Comparison of ENCODE assay signal across 23 mouse cellular contexts in genomic region chr14:121932180-121932579, GRCm38 (mm10). TPM values are rescaled to one million over a fixed set of nuclear protein-coding genes. Genes with fewer than 3 reads are reported as not detected.
DNase-seq lines count a peak whose midpoint lies in the region; ATAC-seq and TF ChIP-seq lines count a peak whose summit lies in the region.
"Had no signal": no experiment of that assay in that cellular context is flagged by ENCODE, and none has a peak within 500 bp of the region (broad histone marks: within the 10 kb centered on the region; RNA-seq: fewer than 3 reads in every experiment).

No protein-coding gene starts in this region.

- TF ChIP-seq CTCF in E14TG2a.4 (conservative IDR thresholded peaks at IDR 0.05; ENCODE audit: low read length) = no peak
- no peak for TF ChIP-seq CTCF in stomach, postnatal 0 days (IDR thresholded peaks at IDR 0.05; ENCODE audit: low read depth)

- no peak overlapping the region for H3K4me2 ChIP-seq in heart, embryonic 12.5 days
- no peak overlapping the region for H3K4me2 ChIP-seq in midbrain, embryonic 14.5 days (ENCODE audit: low read length)
- H3K4me2 ChIP-seq in midbrain, embryonic 16.5 days (ENCODE audit: low read length) = no peak overlapping the region
- H3K4me2 ChIP-seq in stomach, postnatal 0 days (replicated peaks; ENCODE audit: low read depth) = no peak overlapping the region
- H3K4me2 ChIP-seq: liver, embryonic 15.5 days; lung, embryonic 14.5 days; neural tube, embryonic 15.5 days had no signal

- peaks cover 28% of the 10 kb centered on the region for H3K4me1 ChIP-seq in heart, embryonic 12.5 days (replicated peaks)
- no peaks in the 10 kb centered on the region for H3K4me1 ChIP-seq in midbrain, embryonic 14.5 days (ENCODE audit: control insufficient read depth, insufficient read depth, low read length)
- H3K4me1 ChIP-seq in midbrain, embryonic 16.5 days (ENCODE audit: control insufficient read depth, insufficient read depth, low read length) = no peaks in the 10 kb centered on the region
- H3K4me1 ChIP-seq in E14TG2a.4 (replicated peaks; ENCODE audit: low read depth, low read length) = peaks cover 56% of the 10 kb centered on the region
- no peaks in the 10 kb centered on the region for H3K4me1 ChIP-seq in stomach, postnatal 0 days (replicated peaks; ENCODE audit: control insufficient read depth, insufficient read depth)

- H3K27ac ChIP-seq in heart, embryonic 12.5 days (ENCODE audit: poor library complexity, severe bottlenecking) = no peak overlapping the region
- H3K27ac ChIP-seq in midbrain, embryonic 14.5 days (replicated peaks; ENCODE audit: low read depth, low read length) = peak overlapping the region; percentile 15; the same call in 1 of the 2 replicates
- H3K27ac ChIP-seq in midbrain, embryonic 16.5 days (ENCODE audit: low read length) = no peak overlapping the region
- H3K27ac ChIP-seq in stomach, postnatal 0 days (replicated peaks) = no peak overlapping the region
- H3K27ac ChIP-seq: heart, adult 2 months; liver, embryonic 15.5 days; neural tube, embryonic 15.5 days had no signal

- 74% methylated on average over 4 of the region's 4 CpGs for WGBS in heart, embryonic 12.5 days
- 60% methylated on average over 4 of the region's 4 CpGs for WGBS in midbrain, embryonic 14.5 days
- WGBS in midbrain, embryonic 16.5 days = 65% methylated on average over 4 of the region's 4 CpGs
- WGBS in stomach, postnatal 0 days = 68% methylated on average over 4 of the region's 4 CpGs

- DNase-seq in heart, adult 11 months = peak; percentile 84
- DNase-seq in midbrain, embryonic 14.5 days = peak; percentile 8
- DNase-seq in stomach, postnatal 0 days (ENCODE audit: low spot score) = peak; percentile 11
- no peak for DNase-seq in layer of hippocampus, adult 11-12 months (ENCODE audit: low spot score)
- DNase-seq: adrenal gland, postnatal 25 days; cerebellum, adult 2 months; cerebellum, postnatal 14 days; gastrocnemius, postnatal 36 days; heart, adult 2 months; kidney, adult 11 months; kidney, postnatal 14 days; liver; lung, embryonic 14.5 days; lung, postnatal 14 days; right cerebral cortex, postnatal 4 days had no signal

- TF ChIP-seq EP300 in stomach, postnatal 0 days (optimal IDR thresholded peaks at IDR 0.05) = no peak

- ATAC-seq in heart, embryonic 12.5 days (ENCODE audit: insufficient number of reproducible peaks, low FRiP score) = no peak
- no peak for ATAC-seq in midbrain, embryonic 14.5 days (ENCODE audit: low FRiP score, low TSS enrichment)
- ATAC-seq in midbrain, embryonic 16.5 days = no peak
- no peak for ATAC-seq in stomach, postnatal 0 days (ENCODE audit: low FRiP score, low TSS enrichment)
- ATAC-seq: forebrain, embryonic 14.5 days had no signal

- peaks cover 16% of the 10 kb centered on the region for H3K36me3 ChIP-seq in heart, embryonic 12.5 days
- peaks cover 9% of the 10 kb centered on the region; the same call in 1 of the 2 replicates for H3K36me3 ChIP-seq in midbrain, embryonic 14.5 days (ENCODE audit: control insufficient read depth, insufficient read depth, low read length)
- H3K36me3 ChIP-seq in midbrain, embryonic 16.5 days (ENCODE audit: control insufficient read depth, insufficient read depth, low read length) = peaks cover 8% of the 10 kb centered on the region; the same call in 1 of the 2 replicates
- H3K36me3 ChIP-seq in E14TG2a.4 (ENCODE audit: insufficient read depth, low read length) = peaks cover 29% of the 10 kb centered on the region
- no peaks in the 10 kb centered on the region; the same call in 1 of the 2 replicates for H3K36me3 ChIP-seq in stomach, postnatal 0 days (ENCODE audit: control insufficient read depth, insufficient read depth, low read length)

- H3K27me3 ChIP-seq in heart, embryonic 12.5 days (replicated peaks) = no peaks in the 10 kb centered on the region
- H3K27me3 ChIP-seq in midbrain, embryonic 14.5 days (ENCODE audit: control insufficient read depth, insufficient read depth, low read length) = no peaks in the 10 kb centered on the region
- H3K27me3 ChIP-seq in midbrain, embryonic 16.5 days (ENCODE audit: control insufficient read depth, insufficient read depth, low read depth, low read length) = no peaks in the 10 kb centered on the region
- no peaks in the 10 kb centered on the region for H3K27me3 ChIP-seq in E14TG2a.4 (ENCODE audit: insufficient read depth, low read length)
- no peaks in the 10 kb centered on the region for H3K27me3 ChIP-seq in stomach, postnatal 0 days (ENCODE audit: control insufficient read depth, insufficient read depth, low read length)
- H3K27me3 ChIP-seq: liver, embryonic 15.5 days; neural tube, embryonic 15.5 days had no signal

- H3K4me3 ChIP-seq in heart, embryonic 12.5 days = no peak overlapping the region
- H3K4me3 ChIP-seq in midbrain, embryonic 14.5 days (replicated peaks; ENCODE audit: low read depth, low read length) = no peak overlapping the region
- H3K4me3 ChIP-seq in midbrain, embryonic 16.5 days (ENCODE audit: low read depth, low read length) = no peak overlapping the region
- H3K4me3 ChIP-seq in E14TG2a.4 (replicated peaks; ENCODE audit: low read length) = peak overlapping the region; percentile 21; the same call in 1 of the 2 replicates
- no peak overlapping the region for H3K4me3 ChIP-seq in stomach, postnatal 0 days (ENCODE audit: low read depth, low read length)
- H3K4me3 ChIP-seq: erythroblast, embryonic 14.5 days; heart, adult 2 months; liver, embryonic 15.5 days; neural tube, embryonic 15.5 days had no signal

- H3K9me3 ChIP-seq in heart, embryonic 12.5 days (replicated peaks) = 0 out of 2 replicates have a peak, but pooled peaks cover 5% of the 10 kb centered on the region
- H3K9me3 ChIP-seq in midbrain, embryonic 14.5 days (ENCODE audit: control insufficient read depth, low read length) = no peaks in the 10 kb centered on the region
- peaks cover 7% of the 10 kb centered on the region; the same call in 1 of the 2 replicates for H3K9me3 ChIP-seq in midbrain, embryonic 16.5 days (replicated peaks; ENCODE audit: control insufficient read depth, low read length, poor library complexity, severe bottlenecking)
- peaks cover 9% of the 10 kb centered on the region for H3K9me3 ChIP-seq in E14TG2a.4 (ENCODE audit: low read length)
- H3K9me3 ChIP-seq in stomach, postnatal 0 days (ENCODE audit: control insufficient read depth, low read length) = no peaks in the 10 kb centered on the region
- H3K9me3 ChIP-seq: liver, embryonic 15.5 days had no signal

- H3K9ac ChIP-seq in heart, embryonic 12.5 days = no peak overlapping the region
- no peak overlapping the region for H3K9ac ChIP-seq in midbrain, embryonic 14.5 days (replicated peaks; ENCODE audit: low read length)
- H3K9ac ChIP-seq in midbrain, embryonic 16.5 days (ENCODE audit: low read depth, low read length) = no peak overlapping the region
- H3K9ac ChIP-seq in stomach, postnatal 0 days (ENCODE audit: low read length) = no peak overlapping the region
- H3K9ac ChIP-seq: liver, embryonic 15.5 days; lung, embryonic 14.5 days; neural tube, embryonic 15.5 days had no signal

RNA-seq across cellular contexts. Expression of gene Gpr18, which starts 16.6 kb away (rescaled TPM):
- polyA plus RNA-seq in heart, embryonic 12.5 days (2016; fragmentation: Nextera tagmentation; extraction: Ambion mirVana) = 0.17 and 0.29 TPM in 2 replicates
- not detected in 2 replicates for polyA plus RNA-seq in midbrain, embryonic 14.5 days (2014; fragmentation: Nextera tagmentation; extraction: Ambion mirVana)
- polyA plus RNA-seq in midbrain, embryonic 16.5 days (2015; fragmentation: Nextera tagmentation; extraction: Ambion mirVana) = 0.14 and 0.16 TPM in 2 replicates
- 0.06 and 0.08 TPM in 2 replicates for polyA plus RNA-seq in stomach, postnatal 0 days (2015; fragmentation: Nextera tagmentation; extraction: Ambion mirVana)
- polyA plus RNA-seq: cerebellum, adult 2 months; erythroblast, embryonic 14.5 days; forebrain, embryonic 14.5 days; heart, embryonic 14.5 days; neural tube, embryonic 15.5 days had no signal

RNA-seq across cellular contexts. Expression of gene Gpr183, which starts 32.8 kb away (rescaled TPM):
- 1.6 and 1.7 TPM in 2 replicates for polyA plus RNA-seq in heart, embryonic 12.5 days (2016; fragmentation: Nextera tagmentation; extraction: Ambion mirVana)
- 0.67 and 0.72 TPM in 2 replicates for polyA plus RNA-seq in midbrain, embryonic 14.5 days (2014; fragmentation: Nextera tagmentation; extraction: Ambion mirVana)
- 0.76 and 0.89 TPM in 2 replicates for polyA plus RNA-seq in midbrain, embryonic 16.5 days (2015; fragmentation: Nextera tagmentation; extraction: Ambion mirVana)
- polyA plus RNA-seq in stomach, postnatal 0 days (2015; fragmentation: Nextera tagmentation; extraction: Ambion mirVana) = 1.8 and 2.0 TPM in 2 replicates

RNA-seq across cellular contexts. Expression of gene Ubac2, which starts 53.8 kb away (rescaled TPM):
- polyA plus RNA-seq in heart, embryonic 12.5 days (2016; fragmentation: Nextera tagmentation; extraction: Ambion mirVana) = 56.9 and 63.3 TPM in 2 replicates
- polyA plus RNA-seq in midbrain, embryonic 14.5 days (2014; fragmentation: Nextera tagmentation; extraction: Ambion mirVana) = 37.4 and 52.4 TPM in 2 replicates
- 48.5 and 50.3 TPM in 2 replicates for polyA plus RNA-seq in midbrain, embryonic 16.5 days (2015; fragmentation: Nextera tagmentation; extraction: Ambion mirVana)
- polyA plus RNA-seq in stomach, postnatal 0 days (2015; fragmentation: Nextera tagmentation; extraction: Ambion mirVana) = 38.5 and 38.6 TPM in 2 replicates
